Mouse (Mus musculus): ENCODE results near the gene Vpreb2.
"Not testable (repeated sequence)": the region's sequence is repeated elsewhere in the genome, so short reads cannot be mapped to it uniquely, and the experiment has no call there.

Vpreb2 gene

GRCm38 (mm10) chr16:17980128-17980527, at the start of gene Vpreb2:
Gene Vpreb2 (plus strand): TSS chr16:17980428.
- no peak for DNase-seq (ENCODE audit: low spot score in 2 of 2)

GRCm38 (mm10) chr16:17931906-17932460, 48.2 kb upstream of the Vpreb2 start:
- no peak for DNase-seq (ENCODE audit: low spot score in 2 of 2)

- DNase-seq (ENCODE audit: low spot score in 2 of 2): no peak
Observed at GRCm38 (mm10) chr16:17933594-17934444, 46.4 kb upstream of the Vpreb2 start.

- no peak for DNase-seq (ENCODE audit: low spot score in 2 of 2)
Observed at GRCm38 (mm10) chr16:17934445-17934910, 45.8 kb upstream of the Vpreb2 start.

GRCm38 (mm10) chr16:17936776-17937175, 43.5 kb upstream of the Vpreb2 start:
- DNase-seq (ENCODE audit: low spot score in 2 of 2): no peak

GRCm38 (mm10) chr16:17938187-17938586, 42.0 kb upstream of the Vpreb2 start:
- DNase-seq (ENCODE audit: low spot score in 2 of 2): no peak

- no peak for DNase-seq (ENCODE audit: low spot score in 2 of 2)
Observed at GRCm38 (mm10) chr16:17938821-17939220, 41.4 kb upstream of the Vpreb2 start.

- DNase-seq (ENCODE audit: low spot score in 2 of 2): no peak
Observed at GRCm38 (mm10) chr16:17939255-17939751, 40.9 kb upstream of the Vpreb2 start.

GRCm38 (mm10) chr16:17943466-17943865, 36.8 kb upstream of the Vpreb2 start:
- DNase-seq (ENCODE audit: low spot score in 2 of 2): no peak

- DNase-seq (ENCODE audit: low spot score in 2 of 2): no peak
Observed at GRCm38 (mm10) chr16:17945081-17945831, 35.0 kb upstream of the Vpreb2 start.

GRCm38 (mm10) chr16:17949421-17949877, 30.8 kb upstream of the Vpreb2 start:
- DNase-seq (ENCODE audit: low spot score in 2 of 2): no peak

- DNase-seq (ENCODE audit: low spot score in 2 of 2): no peak
Observed at GRCm38 (mm10) chr16:17950068-17950467, 30.2 kb upstream of the Vpreb2 start.

- no peak for DNase-seq (ENCODE audit: low spot score in 2 of 2)
Observed at GRCm38 (mm10) chr16:17951618-17952017, 28.6 kb upstream of the Vpreb2 start.

GRCm38 (mm10) chr16:17956052-17956638, 24.1 kb upstream of the Vpreb2 start:
- DNase-seq (ENCODE audit: low spot score in 2 of 2): not testable (repeated sequence)

- DNase-seq (ENCODE audit: low spot score in 2 of 2): no peak
Observed at GRCm38 (mm10) chr16:17962091-17962490, 18.1 kb upstream of the Vpreb2 start.

GRCm38 (mm10) chr16:17971853-17972252, 8.4 kb upstream of the Vpreb2 start:
- DNase-seq (ENCODE audit: low spot score in 2 of 2): no peak

- DNase-seq (ENCODE audit: low spot score in 2 of 2): not testable (repeated sequence)
Observed at GRCm38 (mm10) chr16:17977840-17978239, 2.4 kb upstream of the Vpreb2 start.

GRCm38 (mm10) chr16:17983201-17983600, 3.0 kb downstream of the Vpreb2 start:
- DNase-seq (ENCODE audit: low spot score in 2 of 2): no peak

GRCm38 (mm10) chr16:17984231-17984630, 4.0 kb downstream of the Vpreb2 start:
- DNase-seq (ENCODE audit: low spot score in 2 of 2): no peak

GRCm38 (mm10) chr16:17985078-17985477, 4.8 kb downstream of the Vpreb2 start:
- DNase-seq (ENCODE audit: low spot score in 2 of 2): no peak

GRCm38 (mm10) chr16:17986456-17987132, 6.4 kb downstream of the Vpreb2 start:
- peak; percentile 16 to 22 for DNase-seq (ENCODE audit: low spot score in 2 of 2)

Data from frontal cortex, postnatal 14 days (tissue).